Mouse (Mus musculus) forebrain, postnatal 0 days (tissue): Measurements from ENCODE around the gene Il4i1. TPM values are rescaled to one million over a fixed set of nuclear protein-coding genes. Genes with fewer than 3 reads are reported as not detected.
A peak's percentile ranks its signal among the peaks of the same experiment; 100 is the strongest.

Experiments used
- ATAC-seq: fragments of 200-750 bp; cut with Nextera tagmentation; 2 replicates; pipeline ENCODE4 v1.8.0; 2017; ENCODE audit warnings: mild to moderate bottlenecking, moderate library complexity
- DNase-seq: peaks from one replicate; pipeline ENCODE4 v3.0.0-alpha.2; 2015
- H3K27ac ChIP-seq: fragments of 300-500 bp; sonication (generic); 2 replicates; pipeline ENCODE4 v1.5.1; 2014; ENCODE audit warnings: low read depth, mild to moderate bottlenecking, antibody characterized with exemption, low read length, moderate library complexity, mixed read lengths
- H3K27me3 ChIP-seq: fragments of 300-500 bp; sonication (generic); 2 replicates; pipeline ENCODE4 v1.6.1; 2014; ENCODE audit warnings: mild to moderate bottlenecking, low read length, mixed read lengths; ENCODE audit not compliant: insufficient read depth
- H3K36me3 ChIP-seq: fragments of 300-500 bp; sonication (generic); 2 replicates; pipeline ENCODE4 v1.6.1; 2014; ENCODE audit warnings: mild to moderate bottlenecking, moderate library complexity; ENCODE audit not compliant: insufficient read depth
- H3K4me1 ChIP-seq: fragments of 300-500 bp; sonication (generic); 2 replicates; pipeline ENCODE4 v1.6.1; 2014; ENCODE audit warnings: antibody characterized with exemption; ENCODE audit not compliant: insufficient read depth
- H3K4me2 ChIP-seq: fragments of 300-500 bp; sonication (generic); 2 replicates; pipeline ENCODE4 v1.6.1; 2014; ENCODE audit warnings: low read depth, mild to moderate bottlenecking, moderate library complexity
- H3K4me3 ChIP-seq: fragments of 300-500 bp; sonication (generic); 2 replicates; pipeline ENCODE4 v1.5.1; 2014; ENCODE audit warnings: low read depth, low read length, mixed read lengths
- H3K9ac ChIP-seq: fragments of 300-500 bp; sonication (generic); 2 replicates; pipeline ENCODE4 v1.6.1; 2014; ENCODE audit warnings: mild to moderate bottlenecking
- H3K9me3 ChIP-seq: fragments of 300-500 bp; sonication (generic); 2 replicates; pipeline ENCODE4 v1.6.1; 2016; ENCODE audit warnings: low read length
- CTCF ChIP-seq: sonication (generic); IDR thresholded peaks from 2 replicates; pipeline ENCODE4 v1.5.1; 2016; ENCODE audit warnings: antibody characterized with exemption, control low read depth, low read depth
- WGBS: fragments of 180-500 bp; shearing (Covaris S2); extraction: QIAGEN DNeasy Blood & Tissue Kit; methylation state at CpG from one replicate; pipeline ENCODE4 v1.1.7; 2014; 5-methylcytosine and 5-hydroxymethylcytosine counted together
- polyA plus RNA-seq: library from polyadenylated mRNA; unstranded; fragments of >200 nt; fragmentation: Nextera tagmentation; extraction: Ambion mirVana; gene quantifications from 2 replicates; pipeline ENCODE4 v1.2.1, GENCODE M21; 2015
- total RNA-seq: library from RNA; depleted of rRNA; stranded (reverse); fragments of >200 nt; gene quantifications from 2 replicates; pipeline ENCODE4 v1.2.3, GENCODE M21; 2014

Il4i1 gene
- total and polyA plus RNA-seq, 2 experiments from 2014 or later = 0.21 to 1.3 TPM

GRCm38 (mm10) chr7:44847772-44848171, 31.6 kb downstream of the Il4i1 start:
- no peaks in the 10 kb centered on the region for H3K9me3 ChIP-seq
- no peak for TF ChIP-seq CTCF

DNA sequence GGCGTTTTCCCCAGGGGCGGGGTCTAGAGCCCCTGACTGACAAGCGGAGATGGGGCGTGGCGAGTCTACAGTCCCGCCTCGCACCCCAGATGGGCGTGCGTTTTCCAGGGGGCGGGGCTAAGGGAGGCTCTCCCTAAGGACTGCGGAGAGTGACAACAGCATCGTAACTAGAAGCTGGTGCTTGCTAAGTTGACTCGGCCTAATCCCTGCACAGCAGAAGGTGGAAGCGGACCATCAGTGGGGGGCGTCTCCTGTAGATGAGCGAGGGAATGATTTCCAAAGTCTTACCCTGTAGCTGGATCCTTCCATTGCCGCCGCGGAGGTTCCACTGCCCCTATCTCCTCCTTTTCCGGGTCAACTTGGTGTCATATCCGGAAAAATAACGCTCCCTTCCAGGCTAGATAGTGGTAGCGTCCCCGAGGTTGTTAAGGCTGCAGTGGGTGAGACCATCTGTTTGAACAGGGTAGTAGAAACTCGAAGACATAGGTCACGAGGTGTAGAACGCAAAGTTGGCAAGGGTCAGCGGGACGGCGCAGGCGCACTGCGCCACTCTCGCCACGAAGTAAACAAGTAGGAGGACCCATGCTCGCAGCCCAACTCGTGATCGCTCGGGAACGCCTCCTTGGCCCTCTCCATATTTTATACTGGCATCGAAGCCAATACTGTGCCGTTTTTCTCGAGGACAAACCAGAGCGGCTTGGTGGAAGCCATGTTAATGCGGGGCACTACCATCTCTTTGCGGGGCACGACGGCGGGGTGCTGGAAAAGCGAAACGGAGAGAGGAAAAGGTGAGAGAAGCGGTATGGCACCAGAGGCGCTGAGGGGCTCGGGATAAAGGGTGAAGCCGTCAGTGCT, 32.6 kb downstream of the Il4i1 start, which contains the start of the genes Akt1s1 and Tbc1d17:
Gene Akt1s1 (plus strand): TSS at position 431 of the 855 bp plus-strand sequence.
Gene Tbc1d17 (minus strand): TSS at position 519 of the 855 bp plus-strand sequence.
- WGBS = under 1% methylated on average over 54 of the region's 54 CpGs
- peak; percentile 89 for ATAC-seq
- no peak for TF ChIP-seq CTCF
- peak; percentile 100 for DNase-seq
- Histone ChIP-seq H3K4me2 (peak within 1 kb of the TSS; percentile 69), H3K9me3 (no peaks in the 10 kb centered on the region), H3K4me3 (peak within 1 kb of the TSS; percentile 66), H3K36me3 (peaks cover 39% of the 10 kb centered on the region), H3K9ac (peak within 1 kb of the TSS; percentile 75), H3K27me3 (no peaks in the 10 kb centered on the region), H3K4me1 (peaks cover 10% of the 10 kb centered on the region; the same call in 1 of the 2 replicates), H3K27ac (peak within 1 kb of the TSS; percentile 98)

More at GRCm38 (mm10) chr7:44847772-44848171, 31.6 kb downstream of the Il4i1 start:
- H3K4me1 ChIP-seq = peaks cover 10% of the 10 kb centered on the region; the same call in 1 of the 2 replicates
- no peaks in the 10 kb centered on the region for H3K27me3 ChIP-seq
- 85% methylated on average over 5 of the region's 5 CpGs for WGBS
- DNase-seq (no peak), ATAC-seq (no peak)
- peak overlapping the region; percentile 65 for H3K4me2 ChIP-seq
- H3K36me3 ChIP-seq = peaks cover 43% of the 10 kb centered on the region
- H3K9ac ChIP-seq = peak overlapping the region; percentile 56; the same call in 1 of the 2 replicates
- peak overlapping the region; percentile 66 for H3K4me3 ChIP-seq
- H3K27ac ChIP-seq = no peak overlapping the region

GRCm38 (mm10) chr7:44849416-44850111, 33.4 kb downstream of the Il4i1 start:
- DNase-seq (peak; percentile 98), ATAC-seq (peak; percentile 77)
- H3K4me1 ChIP-seq = peaks cover 10% of the 10 kb centered on the region; the same call in 1 of the 2 replicates
- H3K4me2 ChIP-seq = peak overlapping the region; percentile 69
- peak overlapping the region; percentile 66 for H3K4me3 ChIP-seq
- peak overlapping the region; percentile 98 for H3K27ac ChIP-seq
- H3K9me3 ChIP-seq = no peaks in the 10 kb centered on the region
- peaks cover 31% of the 10 kb centered on the region for H3K36me3 ChIP-seq
- 1% methylated on average over 41 of the region's 41 CpGs for WGBS
- peak overlapping the region; percentile 75 for H3K9ac ChIP-seq
- no peaks in the 10 kb centered on the region for H3K27me3 ChIP-seq
- no peak for TF ChIP-seq CTCF

DNA sequence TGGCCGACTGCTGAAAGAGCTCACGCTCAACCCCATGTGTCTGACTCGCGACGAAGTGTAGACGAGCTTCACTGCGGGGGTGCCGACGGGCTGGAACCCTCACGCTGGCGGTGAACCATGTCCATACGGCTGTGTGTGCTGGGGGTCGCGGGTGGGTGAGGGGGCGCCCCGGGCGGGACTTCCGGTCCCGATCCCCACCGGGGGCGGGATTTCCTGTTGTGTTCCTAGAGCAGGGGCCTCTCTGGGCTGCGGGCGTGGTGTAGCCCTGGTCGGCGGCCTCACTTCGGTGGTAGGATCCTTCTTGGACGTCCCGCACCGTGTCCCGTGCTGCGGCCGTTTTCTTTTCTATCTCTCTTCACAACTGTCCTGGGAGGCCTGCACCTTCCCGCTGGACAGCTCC, 34.0 kb downstream of the Il4i1 start:
- no peaks in the 10 kb centered on the region for H3K27me3 ChIP-seq
- H3K4me1 ChIP-seq = peaks cover 10% of the 10 kb centered on the region; the same call in 1 of the 2 replicates
- H3K9me3 ChIP-seq = no peaks in the 10 kb centered on the region
- H3K4me3 ChIP-seq = peak overlapping the region; percentile 66
- peak overlapping the region; percentile 69 for H3K4me2 ChIP-seq
- DNase-seq (peak; percentile 84), ATAC-seq (peak; percentile 34)
- H3K36me3 ChIP-seq = peaks cover 25% of the 10 kb centered on the region
- peak overlapping the region; percentile 98 for H3K27ac ChIP-seq
- WGBS = 2% methylated on average over 31 of the region's 33 CpGs
- TF ChIP-seq CTCF = no peak
- H3K9ac ChIP-seq = peak overlapping the region; percentile 75

DNA sequence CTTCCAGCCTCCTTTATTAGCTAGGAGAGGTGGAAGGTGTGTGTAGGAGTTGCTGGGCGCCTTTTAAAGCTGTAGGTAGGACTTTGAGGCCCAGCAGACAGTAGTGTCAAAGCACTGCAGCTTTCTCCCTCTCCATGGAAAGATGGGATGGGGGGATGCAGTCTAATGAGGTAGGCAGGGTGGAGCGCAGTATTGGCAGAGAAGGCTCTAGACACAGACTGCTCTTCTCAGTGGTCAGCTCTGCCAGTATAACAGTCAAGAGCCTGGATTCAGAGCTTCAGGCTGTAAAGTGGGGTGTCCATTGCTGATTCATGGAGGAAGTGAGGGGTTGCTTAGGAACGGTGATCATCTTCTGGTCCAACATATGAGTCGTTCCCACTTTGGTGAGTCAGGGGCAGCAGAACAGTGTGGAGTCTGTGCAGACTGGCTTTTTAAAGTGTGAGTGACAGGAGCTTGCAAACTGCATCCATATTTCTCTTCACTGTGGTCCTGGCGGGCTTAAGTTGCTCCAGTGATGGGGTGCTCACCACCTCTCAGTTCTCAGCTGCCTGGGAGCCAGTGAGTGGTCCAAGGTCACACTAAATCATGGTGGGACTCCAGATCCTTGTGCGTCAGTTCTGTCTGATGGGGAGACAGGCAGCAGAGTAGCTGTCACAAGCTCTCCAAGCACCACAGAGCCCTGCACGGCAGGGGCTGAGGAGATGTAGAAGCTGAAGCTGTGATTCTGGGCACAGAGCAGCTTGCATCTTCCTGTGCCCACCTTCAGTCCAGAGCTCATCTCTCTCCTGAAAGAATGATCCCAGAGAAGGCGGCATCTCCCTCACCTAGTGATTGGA, 34.8 kb downstream of the Il4i1 start:
- DNase-seq (no peak), ATAC-seq (no peak)
- H3K9me3 ChIP-seq = no peaks in the 10 kb centered on the region
- H3K27me3 ChIP-seq = no peaks in the 10 kb centered on the region
- peak overlapping the region; percentile 66 for H3K4me3 ChIP-seq
- 82% methylated on average over 8 of the region's 8 CpGs for WGBS
- H3K27ac ChIP-seq = peak overlapping the region; percentile 98
- no peak for TF ChIP-seq CTCF
- H3K4me1 ChIP-seq = peaks cover 10% of the 10 kb centered on the region; the same call in 1 of the 2 replicates
- peaks cover 17% of the 10 kb centered on the region for H3K36me3 ChIP-seq
- H3K9ac ChIP-seq = peak overlapping the region; percentile 75
- H3K4me2 ChIP-seq = peak overlapping the region; percentile 69

- Histone ChIP-seq H3K36me3 (peaks cover 9% of the 10 kb centered on the region), H3K4me2 (no peak overlapping the region), H3K27me3 (no peaks in the 10 kb centered on the region), H3K9me3 (no peaks in the 10 kb centered on the region), H3K4me3 (no peak overlapping the region), H3K9ac (no peak overlapping the region), H3K27ac (no peak overlapping the region), H3K4me1 (peaks cover 10% of the 10 kb centered on the region; the same call in 1 of the 2 replicates)
- ATAC-seq (no peak), DNase-seq (no peak)
- no peak for TF ChIP-seq CTCF
- WGBS = 94% methylated on average over 12 of the region's 12 CpGs
Observed at GRCm38 (mm10) chr7:44851625-44852234, 35.5 kb downstream of the Il4i1 start.
